Mouse (Mus musculus): ENCODE data around the gene Ltv1. TPM values are rescaled to one million over a fixed set of nuclear protein-coding genes. Genes with fewer than 3 reads are reported as not detected.

Gene Ltv1
- polyA plus RNA-seq, 1 experiment from 2014 or later = 57.3 TPM

DNA sequence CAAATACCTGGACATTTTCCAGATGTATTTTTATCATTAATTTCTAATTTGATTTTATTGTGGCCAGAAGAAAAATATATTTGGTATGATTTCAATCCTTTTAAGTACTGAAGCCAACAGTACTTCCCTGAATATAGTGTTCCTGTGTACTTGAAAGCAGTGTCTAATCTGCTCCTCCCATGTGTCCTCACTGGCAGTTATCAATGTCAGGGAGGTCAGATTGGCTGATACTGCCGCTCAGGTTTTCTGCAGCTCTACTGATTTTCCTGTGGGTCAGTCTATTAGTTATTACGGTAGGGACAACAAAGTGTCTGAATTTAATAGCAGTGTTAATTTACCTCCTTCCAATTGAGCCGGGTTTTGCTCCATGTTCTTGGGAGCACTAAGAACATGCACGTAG is 30.9 kb downstream of the Ltv1 start:
- ATAC-seq (ENCODE audit: insufficient number of reproducible peaks, low FRiP score) = no peak
- Histone ChIP-seq H3K27ac (ENCODE audit: poor library complexity, severe bottlenecking) (peak overlapping the region; percentile 9; the same call in 1 of the 2 replicates), H3K4me2 (no peak overlapping the region)

GRCm38 (mm10) chr10:13160913-13161312 is 32.1 kb downstream of the Ltv1 start:
- Histone ChIP-seq H3K4me3 (no peak overlapping the region), H3K9ac (no peak overlapping the region), H3K27me3 (replicated peaks) (no peaks in the 10 kb centered on the region), H3K36me3 (no peaks in the 10 kb centered on the region), H3K9me3 (replicated peaks) (peaks cover 11% of the 10 kb centered on the region; the same call in 1 of the 2 replicates), H3K27ac (ENCODE audit: poor library complexity, severe bottlenecking) (no peak overlapping the region), H3K4me1 (replicated peaks) (peaks cover 13% of the 10 kb centered on the region), H3K4me2 (no peak overlapping the region)
- WGBS = 86% methylated on average over 4 of the region's 4 CpGs
- ATAC-seq (ENCODE audit: insufficient number of reproducible peaks, low FRiP score) = no peak

More for the DNA sequence above, 30.9 kb downstream of the Ltv1 start:
- 27% methylated on average over 4 of the region's 4 CpGs for WGBS
- Histone ChIP-seq H3K4me3 (no peak overlapping the region), H3K9me3 (replicated peaks) (peaks cover 11% of the 10 kb centered on the region; the same call in 1 of the 2 replicates), H3K4me1 (replicated peaks) (peaks cover 13% of the 10 kb centered on the region), H3K36me3 (no peaks in the 10 kb centered on the region), H3K27me3 (replicated peaks) (no peaks in the 10 kb centered on the region), H3K9ac (no peak overlapping the region)

- Histone ChIP-seq H3K9ac (no peak overlapping the region), H3K27me3 (replicated peaks) (no peaks in the 10 kb centered on the region), H3K9me3 (replicated peaks) (no peaks in the 10 kb centered on the region), H3K4me3 (no peak overlapping the region), H3K27ac (ENCODE audit: poor library complexity, severe bottlenecking) (no peak overlapping the region), H3K4me1 (replicated peaks) (no peaks in the 10 kb centered on the region), H3K4me2 (no peak overlapping the region), H3K36me3 (no peaks in the 10 kb centered on the region)
- WGBS = 82% methylated on average over 5 of the region's 5 CpGs
- ATAC-seq (ENCODE audit: insufficient number of reproducible peaks, low FRiP score) = no peak
These were observed 37.6 kb downstream of the Ltv1 start for GRCm38 (mm10) chr10:13155377-13155776.

- H3K27ac ChIP-seq (ENCODE audit: poor library complexity, severe bottlenecking) = no peak overlapping the region
- H3K4me1 ChIP-seq (replicated peaks) = no peaks in the 10 kb centered on the region
- H3K9ac ChIP-seq = no peak overlapping the region
- WGBS = 90% methylated on average over 4 of the region's 4 CpGs
- H3K36me3 ChIP-seq = no peaks in the 10 kb centered on the region
- H3K9me3 ChIP-seq (replicated peaks) = no peaks in the 10 kb centered on the region
- H3K4me3 ChIP-seq = no peak overlapping the region
- no peaks in the 10 kb centered on the region for H3K27me3 ChIP-seq (replicated peaks)
- no peak for ATAC-seq (ENCODE audit: insufficient number of reproducible peaks, low FRiP score)
- no peak overlapping the region for H3K4me2 ChIP-seq
These were observed 40.1 kb downstream of the Ltv1 start for GRCm38 (mm10) chr10:13152811-13153364.

GRCm38 (mm10) chr10:13151353-13151752 is 41.6 kb downstream of the Ltv1 start:
- no peaks in the 10 kb centered on the region for H3K9me3 ChIP-seq (replicated peaks)
- H3K36me3 ChIP-seq = no peaks in the 10 kb centered on the region
- H3K4me3 ChIP-seq = no peak overlapping the region
- no peaks in the 10 kb centered on the region for H3K4me1 ChIP-seq (replicated peaks)
- H3K27ac ChIP-seq (ENCODE audit: poor library complexity, severe bottlenecking) = no peak overlapping the region
- no peaks in the 10 kb centered on the region for H3K27me3 ChIP-seq (replicated peaks)
- H3K4me2 ChIP-seq = no peak overlapping the region
- 75% methylated on average over 5 of the region's 5 CpGs for WGBS
- no peak overlapping the region for H3K9ac ChIP-seq
- ATAC-seq (ENCODE audit: insufficient number of reproducible peaks, low FRiP score) = no peak

DNA sequence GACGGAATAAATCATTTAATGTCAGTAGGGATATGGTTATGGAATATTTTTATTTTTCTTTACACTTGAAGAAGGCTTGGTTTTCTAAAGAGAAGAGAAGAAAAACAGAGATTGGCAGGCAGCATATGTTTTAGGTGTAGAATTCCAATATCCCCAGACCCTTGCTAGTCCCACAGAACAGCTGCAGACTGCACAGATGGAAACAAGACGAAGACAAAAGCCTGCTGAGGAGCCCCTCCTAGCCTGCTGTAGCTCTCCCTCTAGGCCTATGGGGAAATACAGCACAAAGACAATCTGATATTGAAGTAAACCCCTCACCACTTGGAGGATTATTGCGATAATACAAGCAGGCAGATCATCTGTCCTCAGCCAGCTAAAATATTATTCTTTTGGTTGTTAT is 42.5 kb downstream of the Ltv1 start:
- Histone ChIP-seq H3K4me1 (replicated peaks) (no peaks in the 10 kb centered on the region), H3K27ac (ENCODE audit: poor library complexity, severe bottlenecking) (no peak overlapping the region), H3K9me3 (replicated peaks) (no peaks in the 10 kb centered on the region), H3K9ac (no peak overlapping the region), H3K4me2 (no peak overlapping the region), H3K4me3 (no peak overlapping the region), H3K36me3 (no peaks in the 10 kb centered on the region), H3K27me3 (replicated peaks) (no peaks in the 10 kb centered on the region)
- WGBS = 81% methylated on average over 3 of the region's 3 CpGs
- no peak for ATAC-seq (ENCODE audit: insufficient number of reproducible peaks, low FRiP score)

- Histone ChIP-seq H3K36me3 (no peaks in the 10 kb centered on the region), H3K27me3 (replicated peaks) (no peaks in the 10 kb centered on the region), H3K4me2 (no peak overlapping the region), H3K4me1 (replicated peaks) (peaks cover 6% of the 10 kb centered on the region; the same call in 1 of the 2 replicates), H3K9me3 (replicated peaks) (no peaks in the 10 kb centered on the region), H3K9ac (no peak overlapping the region), H3K4me3 (no peak overlapping the region), H3K27ac (ENCODE audit: poor library complexity, severe bottlenecking) (no peak overlapping the region)
- WGBS = 54% methylated on average over 2 of the region's 2 CpGs
- no peak for ATAC-seq (ENCODE audit: insufficient number of reproducible peaks, low FRiP score)
These were observed 52.5 kb downstream of the Ltv1 start for GRCm38 (mm10) chr10:13140434-13140833.

DNA sequence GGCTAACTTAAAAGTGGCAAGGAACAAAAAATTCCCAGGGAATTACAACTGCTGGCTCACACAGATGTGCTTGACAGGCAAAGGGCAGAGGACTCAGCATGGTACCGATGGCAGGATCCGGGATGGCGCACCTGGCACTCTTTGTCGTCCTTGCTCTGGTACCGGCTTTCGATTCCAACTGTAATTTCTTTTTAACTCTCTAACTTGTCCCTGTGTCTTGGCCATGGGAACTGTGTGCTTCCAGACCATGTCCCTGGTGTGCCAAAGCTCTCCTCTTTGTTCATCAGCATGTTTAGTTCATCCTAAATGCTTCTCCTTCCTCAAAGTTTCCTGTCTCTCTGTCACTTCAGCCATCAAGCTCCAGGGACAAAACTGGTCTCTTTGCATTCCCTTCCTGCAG is 55.1 kb downstream of the Ltv1 start:
- H3K9me3 ChIP-seq (replicated peaks) = no peaks in the 10 kb centered on the region

DNA sequence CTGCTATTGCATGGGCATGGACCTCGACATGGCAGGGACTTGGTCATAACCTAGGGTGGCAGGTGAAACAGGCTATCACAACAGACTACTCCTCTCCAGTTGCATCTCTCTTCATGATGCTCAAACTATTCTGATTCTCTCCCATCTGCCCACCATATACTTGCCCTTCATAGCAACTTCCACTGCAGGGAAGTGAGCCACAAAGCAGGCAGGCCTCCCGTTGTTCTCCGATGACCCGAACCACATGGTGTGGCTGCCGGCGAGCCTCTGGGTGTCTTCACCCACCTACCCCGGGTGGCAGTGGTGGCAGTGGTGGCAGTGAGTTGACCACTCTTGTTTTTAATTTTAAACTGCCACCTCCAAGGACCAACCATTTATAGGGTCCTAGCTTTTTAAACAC is 57.2 kb downstream of the Ltv1 start:
- Histone ChIP-seq H3K27me3 (replicated peaks) (no peaks in the 10 kb centered on the region), H3K9me3 (replicated peaks) (no peaks in the 10 kb centered on the region), H3K9ac (no peak overlapping the region), H3K36me3 (no peaks in the 10 kb centered on the region), H3K4me2 (no peak overlapping the region), H3K4me3 (no peak overlapping the region), H3K4me1 (replicated peaks) (peaks cover 6% of the 10 kb centered on the region; the same call in 1 of the 2 replicates), H3K27ac (ENCODE audit: poor library complexity, severe bottlenecking) (no peak overlapping the region)
- WGBS = 90% methylated on average over 7 of the region's 7 CpGs
- ATAC-seq (ENCODE audit: insufficient number of reproducible peaks, low FRiP score) = no peak

More for the DNA sequence above, 55.1 kb downstream of the Ltv1 start:
- H3K27ac ChIP-seq (ENCODE audit: poor library complexity, severe bottlenecking) = no peak overlapping the region
- no peak for ATAC-seq (ENCODE audit: insufficient number of reproducible peaks, low FRiP score)
- H3K36me3 ChIP-seq = no peaks in the 10 kb centered on the region
- H3K4me3 ChIP-seq = no peak overlapping the region
- no peaks in the 10 kb centered on the region for H3K27me3 ChIP-seq (replicated peaks)
- H3K9ac ChIP-seq = no peak overlapping the region
- H3K4me2 ChIP-seq = no peak overlapping the region
- H3K4me1 ChIP-seq (replicated peaks) = peaks cover 6% of the 10 kb centered on the region; the same call in 1 of the 2 replicates
- 93% methylated on average over 6 of the region's 6 CpGs for WGBS

DNA sequence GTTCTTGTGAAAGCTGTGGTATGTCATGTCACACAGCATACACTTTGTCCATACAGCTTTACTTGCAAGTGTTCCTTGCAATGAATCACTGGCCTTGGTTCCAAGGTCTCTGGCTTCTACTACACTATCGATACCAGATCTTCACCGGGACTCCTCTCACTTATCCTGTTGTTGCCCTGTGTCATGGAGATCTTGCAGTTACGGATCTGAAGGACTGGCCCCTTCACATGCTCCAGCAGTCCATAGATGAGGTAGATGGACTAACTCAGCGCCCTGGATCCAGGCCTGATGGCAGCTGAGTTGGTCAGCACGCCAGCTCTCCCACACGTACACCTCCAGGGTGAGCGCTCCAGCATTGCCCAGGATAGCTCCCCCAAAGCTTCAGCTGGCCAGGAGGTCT is 57.7 kb downstream of the Ltv1 start:
- Histone ChIP-seq H3K27me3 (replicated peaks) (no peaks in the 10 kb centered on the region), H3K27ac (ENCODE audit: poor library complexity, severe bottlenecking) (no peak overlapping the region), H3K36me3 (no peaks in the 10 kb centered on the region), H3K4me3 (no peak overlapping the region), H3K4me1 (replicated peaks) (peaks cover 6% of the 10 kb centered on the region; the same call in 1 of the 2 replicates), H3K9me3 (replicated peaks) (no peaks in the 10 kb centered on the region), H3K4me2 (no peak overlapping the region), H3K9ac (no peak overlapping the region)
- 90% methylated on average over 7 of the region's 7 CpGs for WGBS
- ATAC-seq (ENCODE audit: insufficient number of reproducible peaks, low FRiP score) = no peak

DNA sequence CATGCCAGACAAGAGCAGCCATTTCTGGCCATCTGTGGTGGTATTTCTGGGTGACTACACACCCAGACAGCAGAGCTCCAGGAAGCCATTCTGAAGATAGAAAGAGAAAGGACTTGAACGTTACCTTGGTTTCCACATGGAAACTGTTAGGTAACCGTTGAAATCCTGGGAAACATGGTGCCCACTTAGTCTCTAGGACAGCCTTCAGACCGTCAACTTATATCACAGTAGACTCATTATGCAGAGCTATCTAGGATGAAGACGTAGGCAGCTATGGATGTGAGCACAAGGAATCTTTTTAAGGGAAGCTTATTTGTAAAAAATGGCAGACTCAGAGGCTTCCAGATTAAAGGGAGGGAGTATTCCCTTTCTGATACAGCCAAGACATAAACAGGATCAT is 59.1 kb downstream of the Ltv1 start:
- Histone ChIP-seq H3K4me3 (no peak overlapping the region), H3K9ac (no peak overlapping the region), H3K9me3 (replicated peaks) (no peaks in the 10 kb centered on the region), H3K4me2 (no peak overlapping the region), H3K36me3 (peaks cover 2% of the 10 kb centered on the region), H3K27me3 (replicated peaks) (no peaks in the 10 kb centered on the region), H3K4me1 (replicated peaks) (peaks cover 6% of the 10 kb centered on the region; the same call in 1 of the 2 replicates), H3K27ac (ENCODE audit: poor library complexity, severe bottlenecking) (no peak overlapping the region)
- ATAC-seq (ENCODE audit: insufficient number of reproducible peaks, low FRiP score) = no peak
- WGBS = 74% methylated on average over 4 of the region's 4 CpGs
